Mouse (Mus musculus) olfactory bulb, adult 2 months (tissue): ENCODE data around the gene Atp8b3. TPM values are rescaled to one million over a fixed set of nuclear protein-coding genes. Genes with fewer than 3 reads are reported as not detected.
A peak's percentile ranks its signal among the peaks of the same experiment; 100 is the strongest.

ENCODE experiments used
- H3K27ac ChIP-seq: fragments of 200-500 bp; 2 replicates; pipeline ENCODE4 v1.5.1; 2012; ENCODE audit warnings: low read depth, low read length; ENCODE audit not compliant: insufficient read depth
- H3K4me1 ChIP-seq: fragments of 200-500 bp; 2 replicates; pipeline ENCODE4 v1.6.1; 2012; ENCODE audit warnings: low read length; ENCODE audit not compliant: control insufficient read depth, insufficient read depth
- H3K4me3 ChIP-seq: fragments of 200-500 bp; 2 replicates; pipeline ENCODE4 v1.5.1; 2012; ENCODE audit warnings: mild to moderate bottlenecking, low read depth, low read length, moderate library complexity; ENCODE audit not compliant: insufficient read depth
- CTCF ChIP-seq: fragments of 200-500 bp; IDR thresholded peaks from 2 replicates; pipeline ENCODE4 v1.5.1; 2012; ENCODE audit warnings: low read depth, mild to moderate bottlenecking, low read length, moderate library complexity; ENCODE audit not compliant: insufficient read depth
- POLR2A ChIP-seq: fragments of 200-500 bp; IDR thresholded peaks from 2 replicates; pipeline ENCODE4 v1.6.1; 2012; ENCODE audit warnings: mild to moderate bottlenecking, low read depth, low read length, moderate library complexity; ENCODE audit not compliant: insufficient read depth
- WGBS: fragments of 180-500 bp; shearing (Covaris S2); methylation state at CpG from one replicate; pipeline ENCODE4 v1.1.7; 2018; 5-methylcytosine and 5-hydroxymethylcytosine counted together
- polyA plus RNA-seq: library from polyadenylated mRNA; stranded (reverse); fragments of >200 nt; gene quantifications from 2 replicates; pipeline ENCODE4 v1.2.4, GENCODE M21; 2012; ENCODE audit warnings: low replicate concordance; ENCODE audit not compliant: missing spikeins, insufficient read depth, insufficient read length

Gene Atp8b3
- polyA plus RNA-seq, 1 experiment = not detected

- H3K4me1 ChIP-seq = peaks cover 9% of the 10 kb centered on the region
- TF ChIP-seq CTCF (no peak), POLR2A (no peak)
- no peak overlapping the region for H3K27ac ChIP-seq
- no peak overlapping the region for H3K4me3 ChIP-seq
- WGBS = 1% methylated on average over 22 of the region's 22 CpGs
These were observed 48.9 kb downstream of the Atp8b3 start for GRCm38 (mm10) chr10:80490051-80490450.

- Histone ChIP-seq H3K4me3 (no peak overlapping the region), H3K27ac (no peak overlapping the region), H3K4me1 (peaks cover 3% of the 10 kb centered on the region; the same call in 1 of the 2 replicates)
- TF ChIP-seq POLR2A (no peak), CTCF (no peak)
- 75% methylated on average over 7 of the region's 7 CpGs for WGBS
These were observed 52.0 kb downstream of the Atp8b3 start for GRCm38 (mm10) chr10:80486862-80487379.

- WGBS = 41% methylated on average over 5 of the region's 5 CpGs
- Histone ChIP-seq H3K4me1 (no peaks in the 10 kb centered on the region), H3K27ac (no peak overlapping the region), H3K4me3 (no peak overlapping the region)
- TF ChIP-seq POLR2A (no peak), CTCF (no peak)
These were observed 57.9 kb downstream of the Atp8b3 start for GRCm38 (mm10) chr10:80481002-80481401.

DNA sequence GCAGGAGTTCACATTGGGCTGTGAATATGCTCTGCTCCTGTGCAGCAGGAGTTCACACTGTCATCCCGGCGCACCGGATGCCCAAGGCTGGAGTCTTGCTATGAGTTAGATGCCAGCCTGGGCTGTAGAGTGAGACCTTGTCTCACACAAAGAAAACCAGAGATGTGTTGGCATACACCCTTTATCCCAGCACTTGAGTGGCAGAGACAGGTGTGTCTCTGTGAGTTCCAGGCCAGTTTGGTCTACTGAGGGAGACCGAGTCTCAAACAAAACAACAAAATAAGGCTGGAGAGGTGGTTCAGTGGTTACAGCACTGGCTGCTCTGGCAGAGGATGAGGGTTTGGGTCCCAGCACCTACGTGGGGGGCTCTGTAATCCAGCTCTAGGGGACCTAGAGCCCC, 60.4 kb downstream of the Atp8b3 start:
- H3K27ac ChIP-seq = no peak overlapping the region
- WGBS = 82% methylated on average over 5 of the region's 5 CpGs
- TF ChIP-seq CTCF (no peak), POLR2A (no peak)
- H3K4me3 ChIP-seq = no peak overlapping the region
- peaks cover 5% of the 10 kb centered on the region; the same call in 1 of the 2 replicates for H3K4me1 ChIP-seq

GRCm38 (mm10) chr10:80475290-80475959, 63.5 kb downstream of the Atp8b3 start:
- Histone ChIP-seq H3K27ac (0 out of 2 replicates have a peak overlapping the region, but pooled peaks have one; percentile 21), H3K4me1 (peaks cover 5% of the 10 kb centered on the region; the same call in 1 of the 2 replicates), H3K4me3 (peak overlapping the region; percentile 93)
- TF ChIP-seq POLR2A = peak; percentile 91
- no peak for TF ChIP-seq CTCF
- under 1% methylated on average over 58 of the region's 58 CpGs for WGBS

Other genes with a start within 250 kb of the Atp8b3 start
- gene Rps15, start 246.7 kb downstream of the Atp8b3 start, polyA plus RNA-seq = 978 TPM in 1 of 2 replicates, not detected in the other
- not detected in 2 replicates for gene Apc2, start 243.1 kb downstream of the Atp8b3 start, polyA plus RNA-seq
- gene 2310011J03Rik, start 218.6 kb downstream of the Atp8b3 start, polyA plus RNA-seq = not detected in 2 replicates
- not detected in 2 replicates for gene Pcsk4, start 209.6 kb downstream of the Atp8b3 start, polyA plus RNA-seq
- not detected in 2 replicates for gene Reep6, start 209.2 kb downstream of the Atp8b3 start, polyA plus RNA-seq
- not detected in 2 replicates for gene Adamtsl5, start 190.7 kb downstream of the Atp8b3 start, polyA plus RNA-seq
- gene Plk5, start 182.7 kb downstream of the Atp8b3 start, polyA plus RNA-seq = not detected in 2 replicates
- gene Mex3d, start 151.5 kb downstream of the Atp8b3 start, polyA plus RNA-seq = not detected in 2 replicates
- not detected in 2 replicates for gene Mbd3, start 139.6 kb downstream of the Atp8b3 start, polyA plus RNA-seq
- gene Uqcr11, start 132.3 kb downstream of the Atp8b3 start, polyA plus RNA-seq = not detected in 2 replicates
- not detected in 2 replicates for gene Tcf3, start 105.5 kb downstream of the Atp8b3 start, polyA plus RNA-seq
- gene Onecut3, start 44.3 kb downstream of the Atp8b3 start, polyA plus RNA-seq = not detected in 2 replicates
- not detected in 2 replicates for gene Rexo1, start 22.4 kb upstream of the Atp8b3 start, polyA plus RNA-seq
- not detected in 2 replicates for gene Klf16, start 38.2 kb upstream of the Atp8b3 start, polyA plus RNA-seq
- not detected in 2 replicates for gene Abhd17a, start 51.2 kb upstream of the Atp8b3 start, polyA plus RNA-seq
- not detected in 2 replicates for gene Scamp4, start 63.7 kb upstream of the Atp8b3 start, polyA plus RNA-seq
- not detected in 2 replicates for gene Adat3, start 63.8 kb upstream of the Atp8b3 start, polyA plus RNA-seq
- gene Gm49322, start 66.9 kb upstream of the Atp8b3 start, polyA plus RNA-seq = not detected in 2 replicates
- gene Csnk1g2, start 83.7 kb upstream of the Atp8b3 start, polyA plus RNA-seq = 431 TPM in 1 of 2 replicates, not detected in the other
- gene Btbd2, start 117.9 kb upstream of the Atp8b3 start, polyA plus RNA-seq = not detected in 2 replicates
- not detected in 2 replicates for gene Mknk2, start 139.0 kb upstream of the Atp8b3 start, polyA plus RNA-seq
- gene Mob3a, start 162.9 kb upstream of the Atp8b3 start, polyA plus RNA-seq = not detected in 2 replicates
- gene Izumo4, start 163.1 kb upstream of the Atp8b3 start, polyA plus RNA-seq = not detected in 2 replicates
- gene Ap3d1, start 203.1 kb upstream of the Atp8b3 start, polyA plus RNA-seq = 105 TPM in 1 of 2 replicates, not detected in the other
- gene Dot1l, start 216.1 kb upstream of the Atp8b3 start, polyA plus RNA-seq = 106 and 235 TPM in 2 replicates